Mouse (Mus musculus) lung, postnatal 0 days (tissue): ENCODE results near the gene Pigr.

Experiments used
- CTCF ChIP-seq: IDR thresholded peaks from 2 replicates; pipeline ENCODE4 v1.5.1; 2016; ENCODE audit warnings: antibody characterized with exemption, mild to moderate bottlenecking
- EP300 ChIP-seq: IDR thresholded peaks from 2 replicates; pipeline ENCODE4 v1.6.1; 2016; ENCODE audit warnings: antibody characterized with exemption, mild to moderate bottlenecking, control low read depth

DNA sequence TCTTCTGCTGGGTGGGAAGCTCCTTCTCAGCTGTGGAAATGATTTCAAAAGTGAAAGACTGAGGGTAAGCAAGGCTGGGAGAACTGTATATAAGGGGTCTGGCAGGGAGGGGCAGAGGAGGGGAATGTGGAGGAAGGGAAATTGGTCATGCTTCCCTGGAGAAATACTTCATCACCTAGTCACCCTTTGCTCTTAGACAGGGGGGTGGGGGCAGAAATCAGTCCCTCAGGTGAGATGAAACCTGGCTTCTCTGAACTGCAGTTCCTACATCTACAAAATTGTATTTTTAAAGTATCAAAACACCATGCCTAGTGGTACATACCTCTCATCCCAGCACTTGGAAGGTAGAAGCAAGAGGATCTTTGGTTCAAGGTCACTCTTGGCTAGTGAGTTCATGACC lies 60.9 kb downstream of the Pigr start, which contains the start of gene Il24:
- no peak for TF ChIP-seq CTCF
- no peak for TF ChIP-seq EP300
